Mouse (Mus musculus) heart, adult 11 months (tissue): ENCODE data around the gene Rgs10.

Experiments used
- DNase-seq: peaks from one replicate; pipeline ENCODE4 v3.0.0; 2022

The Rgs10 gene

GRCm38 (mm10) chr7:128408265-128408664, 10.3 kb downstream of the Rgs10 start:
- DNase-seq = no peak

GRCm38 (mm10) chr7:128403988-128404387, 14.6 kb downstream of the Rgs10 start:
- no peak for DNase-seq

GRCm38 (mm10) chr7:128403586-128403985, 15.0 kb downstream of the Rgs10 start:
- no peak for DNase-seq

GRCm38 (mm10) chr7:128403128-128403527, 15.4 kb downstream of the Rgs10 start:
- no peak for DNase-seq

GRCm38 (mm10) chr7:128402577-128402976, 16.0 kb downstream of the Rgs10 start:
- no peak for DNase-seq

- DNase-seq = no peak
These were observed 19.9 kb downstream of the Rgs10 start for GRCm38 (mm10) chr7:128398664-128399063.

GRCm38 (mm10) chr7:128397066-128397465, 21.5 kb downstream of the Rgs10 start:
- no peak for DNase-seq

- DNase-seq = no peak
These were observed 24.8 kb downstream of the Rgs10 start for GRCm38 (mm10) chr7:128393756-128394155.

- peak; percentile 94 for DNase-seq
These were observed 25.6 kb downstream of the Rgs10 start for GRCm38 (mm10) chr7:128392972-128393314.

GRCm38 (mm10) chr7:128392071-128392971, 26.2 kb downstream of the Rgs10 start:
- peak; percentile 98 for DNase-seq

GRCm38 (mm10) chr7:128391267-128392057, 27.1 kb downstream of the Rgs10 start:
- peak; percentile 92 for DNase-seq

- peak; percentile 98 for DNase-seq
These were observed 29.6 kb downstream of the Rgs10 start for GRCm38 (mm10) chr7:128388968-128389367.

GRCm38 (mm10) chr7:128383726-128384463, 34.7 kb downstream of the Rgs10 start:
- no peak for DNase-seq

- DNase-seq = no peak
These were observed 35.3 kb downstream of the Rgs10 start for GRCm38 (mm10) chr7:128383189-128383725.

GRCm38 (mm10) chr7:128382527-128382860, 36.1 kb downstream of the Rgs10 start:
- DNase-seq = no peak

GRCm38 (mm10) chr7:128381811-128382526, 36.6 kb downstream of the Rgs10 start:
- DNase-seq = no peak

GRCm38 (mm10) chr7:128381001-128381400, 37.6 kb downstream of the Rgs10 start:
- peak; percentile 96 for DNase-seq

- DNase-seq = peak; percentile 97
These were observed 39.3 kb downstream of the Rgs10 start for GRCm38 (mm10) chr7:128379162-128379805.

GRCm38 (mm10) chr7:128376206-128376701, 42.3 kb downstream of the Rgs10 start:
- DNase-seq = no peak

- DNase-seq = no peak
These were observed 44.4 kb downstream of the Rgs10 start for GRCm38 (mm10) chr7:128374156-128374555.

GRCm38 (mm10) chr7:128373751-128374150, 44.8 kb downstream of the Rgs10 start:
- DNase-seq = no peak

GRCm38 (mm10) chr7:128372331-128372730, 46.2 kb downstream of the Rgs10 start:
- DNase-seq = no peak
